Mouse (Mus musculus) liver, postnatal 0 days (tissue): ENCODE results near the gene Cacnb4.

ENCODE experiments used
- CTCF ChIP-seq: sonication (generic); IDR thresholded peaks from 2 replicates; pipeline ENCODE4 v1.5.1; 2016; ENCODE audit warnings: antibody characterized with exemption, low read depth
- EP300 ChIP-seq: IDR thresholded peaks from 2 replicates; pipeline ENCODE4 v1.6.1; 2016; ENCODE audit warnings: antibody characterized with exemption, low read depth, mild to moderate bottlenecking

DNA sequence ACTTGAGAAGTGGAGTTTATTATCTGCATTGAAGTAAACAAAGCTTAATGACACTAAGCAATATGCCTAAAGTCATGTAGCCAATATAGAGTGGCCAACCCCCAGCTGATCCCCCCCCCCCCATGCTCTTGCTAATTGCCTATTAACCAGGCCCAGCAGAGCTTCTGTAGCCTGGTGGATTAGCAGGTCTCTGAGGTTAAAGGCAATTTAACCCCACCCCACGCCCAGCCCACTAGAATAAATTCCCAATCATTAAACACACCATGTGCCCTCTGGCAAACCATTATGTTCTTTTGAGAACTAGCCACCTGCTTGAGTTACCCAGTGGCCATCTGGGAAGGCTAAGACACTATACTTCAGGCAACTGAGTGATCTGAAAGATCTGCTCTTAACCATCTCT is 186.8 kb downstream of the Cacnb4 start:
- TF ChIP-seq CTCF (no peak), EP300 (no peak)
